Mouse (Mus musculus) limb, embryonic 13.5 days (tissue): ENCODE measurements around the gene Atf7ip. TPM values are rescaled to one million over a fixed set of nuclear protein-coding genes. Genes with fewer than 3 reads are reported as not detected.
"Not testable (repeated sequence)": the region's sequence is repeated elsewhere in the genome, so short reads cannot be mapped to it uniquely, and the experiment has no call there.

Source experiments
- ATAC-seq: fragments of 200-750 bp; cut with Nextera tagmentation; 2 replicates; pipeline ENCODE4 v1.8.0; 2017; ENCODE audit warnings: low read depth, moderate number of reproducible peaks, moderate TSS enrichment; ENCODE audit not compliant: low FRiP score
- H3K27ac ChIP-seq: fragments of 300-500 bp; sonication (generic); 2 replicates; pipeline ENCODE4 v1.5.1; 2015; ENCODE audit warnings: inconsistent platforms, mild to moderate bottlenecking, moderate library complexity
- H3K27me3 ChIP-seq: fragments of 300-500 bp; sonication (generic); 2 replicates; pipeline ENCODE4 v1.6.1; 2015; ENCODE audit warnings: mild to moderate bottlenecking, inconsistent platforms
- H3K36me3 ChIP-seq: fragments of 300-500 bp; sonication (generic); 2 replicates; pipeline ENCODE4 v1.6.1; 2015; ENCODE audit warnings: inconsistent platforms, mild to moderate bottlenecking, moderate library complexity
- H3K4me1 ChIP-seq: fragments of 300-500 bp; sonication (generic); 2 replicates; pipeline ENCODE4 v1.6.1; 2015; ENCODE audit warnings: inconsistent platforms
- H3K4me2 ChIP-seq: fragments of 300-500 bp; sonication (generic); replicated peaks from 2 replicates; pipeline ENCODE4 v1.6.1; 2015; ENCODE audit warnings: inconsistent platforms, mild to moderate bottlenecking, moderate library complexity
- H3K4me3 ChIP-seq: fragments of 300-500 bp; sonication (generic); 2 replicates; pipeline ENCODE4 v1.5.1; 2015; ENCODE audit warnings: moderate library complexity, mild to moderate bottlenecking, inconsistent platforms
- H3K9ac ChIP-seq: fragments of 300-500 bp; sonication (generic); 2 replicates; pipeline ENCODE4 v1.6.1; 2015; ENCODE audit warnings: mild to moderate bottlenecking, inconsistent platforms
- H3K9me3 ChIP-seq: fragments of 300-500 bp; sonication (generic); 2 replicates; pipeline ENCODE4 v1.6.1; 2016; ENCODE audit warnings: inconsistent platforms
- WGBS: fragments of 180-500 bp; shearing (Covaris S2); methylation state at CpG from one replicate; pipeline ENCODE4 v1.1.7; 2015; 5-methylcytosine and 5-hydroxymethylcytosine counted together
- polyA plus RNA-seq: library from polyadenylated mRNA; unstranded; fragments of >200 nt; fragmentation: Nextera tagmentation; extraction: Ambion mirVana; gene quantifications from 2 replicates; pipeline ENCODE4 v1.2.1, GENCODE M21; 2015

The Atf7ip gene
- polyA plus RNA-seq: 40.4 and 42.2 TPM in 2 replicates

GRCm38 (mm10) chr6:136505867-136506266 lies at the start of gene Atf7ip:
TSS of gene Atf7ip (plus strand) at chr6:136506167.
- H3K9ac ChIP-seq, H3K27me3 ChIP-seq, H3K36me3 ChIP-seq, H3K4me2 ChIP-seq, H3K9me3 ChIP-seq, H3K4me1 ChIP-seq, ATAC-seq, H3K4me3 ChIP-seq, H3K27ac ChIP-seq: not testable (repeated sequence)
- WGBS: 91% methylated on average over 3 of the region's 3 CpGs

- Histone ChIP-seq H3K4me3 (no peak overlapping the region), H3K4me2 (no peak overlapping the region), H3K9me3 (no peaks in the 10 kb centered on the region), H3K27me3 (no peaks in the 10 kb centered on the region), H3K9ac (no peak overlapping the region), H3K36me3 (no peaks in the 10 kb centered on the region), H3K4me1 (no peaks in the 10 kb centered on the region), H3K27ac (no peak overlapping the region)
- ATAC-seq: no peak
- 91% methylated on average over 1 of the region's 1 CpGs for WGBS
Measured at GRCm38 (mm10) chr6:136456302-136456701, 49.7 kb upstream of the Atf7ip start.

DNA sequence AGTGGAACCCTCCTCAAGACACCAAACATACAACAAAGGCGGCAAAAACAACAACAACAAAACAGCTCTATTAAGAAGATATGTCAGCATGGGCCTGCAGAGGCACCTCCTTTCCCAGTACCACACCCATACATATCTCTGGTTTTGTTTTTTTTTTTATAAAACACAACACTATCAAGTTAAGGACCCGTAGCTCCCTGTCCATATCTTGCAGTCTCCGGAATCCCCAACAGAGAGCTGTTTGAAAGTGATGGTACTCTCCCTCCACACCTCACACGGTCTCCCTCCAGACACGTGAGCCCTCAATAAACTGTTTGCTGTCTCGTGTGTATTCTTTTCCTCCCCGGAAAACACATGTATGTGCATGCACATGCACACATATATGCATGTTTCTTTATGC lies 46.8 kb upstream of the Atf7ip start:
- Histone ChIP-seq H3K27me3 (no peaks in the 10 kb centered on the region), H3K9ac (no peak overlapping the region), H3K4me3 (no peak overlapping the region), H3K9me3 (no peaks in the 10 kb centered on the region), H3K4me1 (peaks cover 4% of the 10 kb centered on the region; the same call in 1 of the 2 replicates), H3K27ac (no peak overlapping the region), H3K36me3 (no peaks in the 10 kb centered on the region; the same call in 1 of the 2 replicates), H3K4me2 (no peak overlapping the region)
- no peak for ATAC-seq
- 88% methylated on average over 7 of the region's 7 CpGs for WGBS

GRCm38 (mm10) chr6:136463491-136463890 lies 42.5 kb upstream of the Atf7ip start:
- no peaks in the 10 kb centered on the region for H3K27me3 ChIP-seq
- H3K4me1 ChIP-seq: peaks cover 19% of the 10 kb centered on the region
- H3K4me2 ChIP-seq: no peak overlapping the region
- WGBS: 85% methylated on average over 9 of the region's 9 CpGs
- no peak overlapping the region for H3K9ac ChIP-seq
- H3K4me3 ChIP-seq: no peak overlapping the region
- no peaks in the 10 kb centered on the region for H3K9me3 ChIP-seq
- no peak overlapping the region for H3K27ac ChIP-seq
- no peak for ATAC-seq
- H3K36me3 ChIP-seq: no peaks in the 10 kb centered on the region; the same call in 1 of the 2 replicates

GRCm38 (mm10) chr6:136464121-136464621 lies 41.8 kb upstream of the Atf7ip start:
- H3K4me3 ChIP-seq: no peak overlapping the region
- H3K4me1 ChIP-seq: peaks cover 24% of the 10 kb centered on the region
- H3K36me3 ChIP-seq: no peaks in the 10 kb centered on the region; the same call in 1 of the 2 replicates
- no peaks in the 10 kb centered on the region for H3K27me3 ChIP-seq
- WGBS: 70% methylated on average over 12 of the region's 12 CpGs
- no peak overlapping the region for H3K4me2 ChIP-seq
- no peak overlapping the region for H3K9ac ChIP-seq
- no peak for ATAC-seq
- no peaks in the 10 kb centered on the region for H3K9me3 ChIP-seq
- H3K27ac ChIP-seq: peak overlapping the region; percentile 22; the same call in 1 of the 2 replicates

DNA sequence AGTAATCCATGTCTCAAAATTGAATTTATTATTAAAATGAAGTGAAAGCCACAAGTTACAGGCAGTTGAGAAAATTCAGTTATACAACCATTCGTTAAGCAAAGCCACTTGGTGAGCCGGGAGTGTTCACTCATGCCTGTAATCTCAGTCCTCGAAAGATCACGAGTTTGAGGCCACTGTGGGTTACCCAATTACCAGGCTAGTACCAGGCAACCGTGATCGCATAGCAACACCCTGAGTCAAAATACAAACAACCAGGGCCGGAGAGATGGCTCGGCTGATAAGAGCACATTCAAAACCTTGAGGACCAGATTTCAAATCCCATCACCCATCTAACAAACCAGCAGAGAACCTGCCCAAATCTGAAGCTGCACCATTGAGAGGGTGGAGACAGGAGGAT lies 40.9 kb upstream of the Atf7ip start:
- whole genome bisulfite sequencing: 83% methylated on average over 8 of the region's 8 CpGs
- no peak for ATAC-seq
- no peak overlapping the region for H3K4me2 ChIP-seq
- no peak overlapping the region for H3K9ac ChIP-seq
- H3K4me1 ChIP-seq: peaks cover 31% of the 10 kb centered on the region
- no peak overlapping the region for H3K27ac ChIP-seq
- no peak overlapping the region for H3K4me3 ChIP-seq
- H3K9me3 ChIP-seq: no peaks in the 10 kb centered on the region
- H3K27me3 ChIP-seq: no peaks in the 10 kb centered on the region
- no peaks in the 10 kb centered on the region; the same call in 1 of the 2 replicates for H3K36me3 ChIP-seq

DNA sequence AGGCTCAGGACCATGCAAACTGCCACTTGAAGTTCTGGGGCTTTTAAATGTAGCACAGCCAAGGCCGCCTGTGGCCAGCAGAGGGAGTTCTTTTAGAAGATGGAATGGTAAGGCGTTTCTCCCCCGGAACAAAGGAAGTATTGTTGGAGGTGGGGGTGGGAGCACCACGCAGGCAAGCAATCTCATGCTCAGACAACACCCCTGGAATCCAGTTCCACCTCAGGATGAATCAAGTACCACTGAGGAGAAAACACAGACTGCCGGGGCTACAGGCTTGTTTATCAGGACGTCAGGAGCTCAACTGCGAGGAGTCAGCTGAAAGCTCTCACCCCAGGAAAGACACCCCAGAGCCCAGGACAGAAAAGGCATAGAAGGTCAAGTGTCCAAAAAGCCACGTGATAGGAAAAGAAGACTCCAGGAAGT lies 40.0 kb upstream of the Atf7ip start:
- 29% methylated on average over 8 of the region's 8 CpGs for WGBS
- Histone ChIP-seq H3K4me3 (no peak overlapping the region), H3K27me3 (no peaks in the 10 kb centered on the region), H3K27ac (peak overlapping the region; percentile 96), H3K4me2 (peak overlapping the region; percentile 36), H3K4me1 (peaks cover 40% of the 10 kb centered on the region), H3K9me3 (no peaks in the 10 kb centered on the region), H3K9ac (no peak overlapping the region), H3K36me3 (no peaks in the 10 kb centered on the region; the same call in 1 of the 2 replicates)
- ATAC-seq: no peak

DNA sequence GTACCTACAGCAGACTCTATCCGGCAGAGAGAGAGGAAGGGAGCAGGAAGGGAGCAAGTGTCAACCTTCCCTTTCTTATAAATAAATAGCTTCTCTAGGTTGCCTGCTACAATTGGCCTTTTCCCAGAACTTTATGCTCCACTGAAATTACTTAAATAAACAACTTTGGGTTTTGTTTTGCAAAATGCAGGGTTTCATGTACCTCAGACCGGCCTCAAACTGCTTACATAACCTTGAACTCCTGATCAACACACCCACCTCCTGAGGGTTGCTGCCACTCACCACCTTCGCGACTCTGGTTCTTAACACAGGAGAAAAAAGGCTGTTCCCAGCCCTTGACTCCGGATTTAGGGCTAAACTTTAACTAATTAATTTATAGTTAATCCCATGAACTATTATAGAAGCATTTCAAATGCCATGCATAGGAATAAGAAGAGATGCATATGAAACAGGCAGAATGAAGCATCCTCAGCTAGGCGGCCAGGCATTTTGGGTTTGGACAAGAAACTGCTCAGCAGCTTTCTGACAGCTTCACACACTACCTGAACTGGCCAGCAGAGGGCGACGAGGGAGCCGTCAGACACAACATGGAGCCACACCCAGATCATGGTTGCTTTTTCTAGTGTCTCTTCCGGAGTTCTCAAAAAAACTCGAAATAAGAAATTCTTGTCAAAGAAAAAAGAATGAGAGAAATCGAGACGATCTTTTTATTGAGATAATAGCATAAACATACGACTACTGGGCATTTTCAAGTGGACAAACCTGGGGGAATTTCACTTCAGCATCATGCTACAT lies 38.8 kb upstream of the Atf7ip start:
- Histone ChIP-seq H3K9ac (no peak overlapping the region), H3K4me3 (no peak overlapping the region), H3K9me3 (no peaks in the 10 kb centered on the region), H3K36me3 (no peaks in the 10 kb centered on the region; the same call in 1 of the 2 replicates), H3K4me2 (no peak overlapping the region), H3K27ac (peak overlapping the region; percentile 96), H3K4me1 (peaks cover 47% of the 10 kb centered on the region), H3K27me3 (no peaks in the 10 kb centered on the region)
- WGBS: 62% methylated on average over 14 of the region's 14 CpGs
- ATAC-seq: no peak

DNA sequence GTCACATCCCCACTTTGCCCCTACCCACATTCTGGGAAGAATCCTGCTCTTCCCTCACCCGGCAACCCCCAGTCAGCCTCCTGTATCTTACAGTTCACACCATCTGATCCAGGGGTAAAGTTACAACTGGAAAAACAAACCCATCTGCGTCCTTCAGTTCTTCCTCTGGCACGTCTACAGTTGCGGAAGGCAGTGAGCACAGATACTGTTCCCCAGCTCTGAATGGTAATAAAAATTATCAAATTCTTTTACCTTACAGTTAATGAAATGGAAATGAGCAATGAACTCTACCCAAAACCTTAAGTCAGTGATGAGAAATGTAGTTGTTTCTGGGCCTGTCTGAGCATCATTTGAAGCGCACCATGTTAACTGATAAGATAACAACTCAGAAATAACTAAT lies 38.1 kb upstream of the Atf7ip start:
- 45% methylated on average over 5 of the region's 5 CpGs for WGBS
- Histone ChIP-seq H3K27me3 (no peaks in the 10 kb centered on the region), H3K4me3 (no peak overlapping the region), H3K36me3 (no peaks in the 10 kb centered on the region; the same call in 1 of the 2 replicates), H3K9me3 (no peaks in the 10 kb centered on the region), H3K4me2 (no peak overlapping the region), H3K4me1 (peaks cover 47% of the 10 kb centered on the region), H3K9ac (no peak overlapping the region), H3K27ac (peak overlapping the region; percentile 96)
- ATAC-seq: no peak

DNA sequence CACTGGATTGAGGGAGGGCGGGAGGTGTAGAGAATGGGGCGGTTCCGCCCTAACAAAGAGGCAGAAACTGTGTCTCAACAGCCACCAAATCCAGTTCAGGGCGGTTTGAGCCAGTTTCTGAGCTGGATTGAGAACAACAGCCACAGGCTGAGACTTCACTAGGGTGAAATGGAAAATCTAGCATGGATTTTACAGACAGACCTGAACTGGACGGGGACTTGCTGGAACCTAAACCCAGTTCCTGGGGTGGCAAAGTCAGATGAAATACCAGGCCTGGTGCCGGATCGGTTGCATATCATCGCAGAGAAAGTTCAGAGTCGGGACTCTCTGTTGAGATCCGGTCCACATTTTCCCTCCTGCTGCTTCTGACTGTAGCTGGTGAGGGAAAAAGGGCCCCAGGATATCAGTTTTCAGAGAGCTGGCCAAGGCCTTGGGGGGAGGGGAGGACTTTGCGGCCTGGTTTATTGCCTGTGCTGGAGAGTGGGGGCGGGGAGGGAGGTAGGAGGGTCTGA lies 37.5 kb upstream of the Atf7ip start:
- peak; percentile 92 for ATAC-seq
- Histone ChIP-seq H3K4me1 (peaks cover 47% of the 10 kb centered on the region), H3K9me3 (no peaks in the 10 kb centered on the region)

GRCm38 (mm10) chr6:136468974-136469792 lies 36.8 kb upstream of the Atf7ip start:
- no peaks in the 10 kb centered on the region for H3K27me3 ChIP-seq
- no peak overlapping the region for H3K4me3 ChIP-seq
- ATAC-seq: no peak; the same call in 1 of the 2 replicates
- WGBS: 22% methylated on average over 12 of the region's 12 CpGs
- H3K27ac ChIP-seq: peak overlapping the region; percentile 96
- no peak overlapping the region for H3K9ac ChIP-seq
- H3K4me1 ChIP-seq: peaks cover 43% of the 10 kb centered on the region
- no peaks in the 10 kb centered on the region for H3K36me3 ChIP-seq
- 0 out of 2 replicates have a peak overlapping the region, but pooled peaks have one; percentile 5 for H3K4me2 ChIP-seq
- no peaks in the 10 kb centered on the region for H3K9me3 ChIP-seq

More for the DNA sequence above, 37.5 kb upstream of the Atf7ip start:
- Histone ChIP-seq H3K4me2 (no peak overlapping the region), H3K9ac (no peak overlapping the region), H3K4me3 (no peak overlapping the region), H3K27me3 (no peaks in the 10 kb centered on the region), H3K36me3 (no peaks in the 10 kb centered on the region; the same call in 1 of the 2 replicates), H3K27ac (peak overlapping the region; percentile 96)
- 1% methylated on average over 12 of the region's 12 CpGs for WGBS

DNA sequence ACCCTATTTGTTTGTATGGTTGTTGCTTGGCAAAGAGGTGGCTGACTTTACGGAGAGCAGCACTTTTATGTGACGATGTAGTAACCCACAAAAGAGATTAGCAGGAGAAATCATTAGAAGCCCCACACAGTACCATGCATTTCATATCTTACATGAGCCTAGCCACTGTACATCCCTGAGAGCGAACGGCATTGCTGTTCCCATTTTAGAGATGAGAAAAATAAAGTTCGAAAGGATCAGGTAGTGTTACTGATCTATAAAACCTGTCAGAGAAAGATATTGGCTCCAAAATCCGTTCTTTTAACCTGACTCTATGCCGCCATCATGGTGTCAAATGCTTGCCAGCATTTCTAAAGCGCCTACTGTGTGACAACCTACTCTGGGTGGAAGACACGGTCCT lies 36.2 kb upstream of the Atf7ip start:
- H3K9me3 ChIP-seq: no peaks in the 10 kb centered on the region
- H3K36me3 ChIP-seq: no peaks in the 10 kb centered on the region
- no peak for ATAC-seq
- no peak overlapping the region for H3K4me2 ChIP-seq
- peak overlapping the region; percentile 96 for H3K27ac ChIP-seq
- H3K4me3 ChIP-seq: no peak overlapping the region
- WGBS: 75% methylated on average over 9 of the region's 9 CpGs
- peaks cover 41% of the 10 kb centered on the region for H3K4me1 ChIP-seq
- H3K27me3 ChIP-seq: no peaks in the 10 kb centered on the region
- no peak overlapping the region for H3K9ac ChIP-seq
